Mouse (Mus musculus) C2C12 (cell line): Measurements from ENCODE around the gene Gng4.

Experiments
- CTCF ChIP-seq: IDR thresholded peaks from one replicate; pipeline ENCODE4 v1.5.1; 2011; ENCODE audit not compliant: control insufficient read depth, insufficient read depth, insufficient read length
- MYOD1 ChIP-seq: IDR thresholded peaks from one replicate; pipeline ENCODE4 v1.6.1; 2011; ENCODE audit warnings: low read depth; ENCODE audit not compliant: control insufficient read depth, insufficient read length

DNA sequence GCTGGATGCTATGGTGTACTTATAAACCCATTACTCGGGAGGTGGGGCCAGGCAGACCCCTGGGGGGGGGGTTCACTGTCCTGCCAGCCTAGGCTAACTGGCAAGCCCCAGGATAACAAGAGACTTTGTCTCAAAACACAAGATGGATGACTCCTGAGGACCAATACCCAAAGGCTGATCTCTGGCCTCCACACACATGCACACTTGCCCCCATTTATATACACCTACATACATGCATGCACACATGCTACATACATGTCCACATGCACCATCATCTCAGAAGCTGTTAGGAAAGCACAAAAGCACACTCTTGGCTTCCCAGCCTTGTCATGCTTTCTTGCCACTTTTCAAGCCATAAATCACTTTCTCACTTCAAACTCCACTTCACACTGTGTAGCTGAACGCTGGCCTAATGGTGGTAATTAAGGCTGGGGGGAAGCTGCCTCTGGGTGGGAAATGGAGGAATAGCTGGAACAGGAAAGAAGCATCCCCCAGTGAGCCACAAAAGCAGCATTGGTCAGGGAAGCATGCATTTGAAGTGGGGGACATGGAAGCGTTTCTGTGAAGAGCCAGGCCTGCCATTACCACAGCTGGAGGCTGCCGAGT lies 46.7 kb downstream of the Gng4 start:
- TF ChIP-seq CTCF, result no peak
- no peak for TF ChIP-seq MYOD1
